Mouse (Mus musculus) C3H10T1/2 (cell line): ENCODE data around the gene Capn10. TPM values are rescaled to one million over a fixed set of nuclear protein-coding genes. Genes with fewer than 3 reads are reported as not detected.

Source experiments
- polyA plus RNA-seq, 2 experiments: library from polyadenylated mRNA; unstranded; fragments of >200 nt; fragmentation: generic; extraction: Trizol; gene quantifications; one replicate each; pipeline ENCODE4 v1.2.1; 2012; ENCODE audit warnings: missing spikeins in 2 of 2

Gene Capn10
- polyA plus RNA-seq, result 10 to 100 TPM in 1 of 2 experiments, 1 to 10 TPM in 1; 9.1 to 17.8 TPM

DNA sequence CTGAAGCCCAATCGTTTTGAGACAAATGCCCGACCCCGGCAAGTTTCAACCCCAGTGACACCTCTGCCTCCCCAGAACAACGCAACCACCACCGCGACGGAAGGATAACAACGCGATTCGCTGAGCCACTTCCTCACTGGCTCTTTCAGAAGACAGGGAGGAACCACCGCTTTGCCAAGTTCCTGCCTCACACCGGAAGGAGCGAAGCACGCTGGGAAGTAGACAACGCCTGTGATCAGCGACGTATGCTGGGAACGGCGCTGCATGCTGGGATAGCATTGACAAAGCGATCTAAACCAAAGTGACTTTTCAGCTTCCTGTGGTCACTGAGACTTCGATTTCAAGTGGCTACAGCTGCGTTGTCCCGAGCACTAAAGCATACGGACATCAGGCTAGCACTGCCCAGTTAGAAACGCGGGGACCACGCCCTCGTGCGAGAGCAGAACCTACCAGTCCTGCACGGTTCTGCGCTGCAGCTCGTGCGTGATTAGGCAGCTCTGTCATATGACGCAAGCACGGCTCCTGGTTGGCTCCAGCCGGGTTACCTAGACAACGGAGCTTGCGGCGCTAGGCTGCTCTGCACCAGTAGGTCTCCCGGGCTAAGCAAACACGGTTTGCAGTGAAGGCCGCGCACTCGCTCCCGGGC, at the start of gene Capn10:
Capn10 (plus strand) TSS at position 195 of the 646 bp plus-strand sequence.

DNA sequence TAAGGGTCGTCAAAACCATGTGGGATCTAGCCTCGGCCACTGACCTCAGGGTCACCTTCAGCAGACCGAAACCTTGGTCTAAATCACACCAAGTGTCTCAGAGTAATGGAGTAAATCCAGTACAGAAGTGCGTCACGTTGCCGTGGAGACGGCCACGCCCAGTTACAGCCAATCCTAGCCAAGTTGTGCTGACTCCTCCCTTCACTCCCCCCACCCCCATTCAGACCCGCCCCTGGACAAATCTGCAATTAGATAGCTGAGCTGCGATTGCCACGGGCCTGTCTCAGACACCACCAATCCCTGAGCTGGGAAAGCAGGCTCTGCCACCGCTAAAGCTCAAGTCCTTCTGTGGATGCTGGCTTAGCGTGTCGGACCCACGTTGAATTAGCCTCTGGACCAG, 31.4 kb upstream of the Capn10 start, which contains the start of gene Ankmy1:
Ankmy1 (minus strand) TSS at position 121 of the 400 bp plus-strand sequence.

DNA sequence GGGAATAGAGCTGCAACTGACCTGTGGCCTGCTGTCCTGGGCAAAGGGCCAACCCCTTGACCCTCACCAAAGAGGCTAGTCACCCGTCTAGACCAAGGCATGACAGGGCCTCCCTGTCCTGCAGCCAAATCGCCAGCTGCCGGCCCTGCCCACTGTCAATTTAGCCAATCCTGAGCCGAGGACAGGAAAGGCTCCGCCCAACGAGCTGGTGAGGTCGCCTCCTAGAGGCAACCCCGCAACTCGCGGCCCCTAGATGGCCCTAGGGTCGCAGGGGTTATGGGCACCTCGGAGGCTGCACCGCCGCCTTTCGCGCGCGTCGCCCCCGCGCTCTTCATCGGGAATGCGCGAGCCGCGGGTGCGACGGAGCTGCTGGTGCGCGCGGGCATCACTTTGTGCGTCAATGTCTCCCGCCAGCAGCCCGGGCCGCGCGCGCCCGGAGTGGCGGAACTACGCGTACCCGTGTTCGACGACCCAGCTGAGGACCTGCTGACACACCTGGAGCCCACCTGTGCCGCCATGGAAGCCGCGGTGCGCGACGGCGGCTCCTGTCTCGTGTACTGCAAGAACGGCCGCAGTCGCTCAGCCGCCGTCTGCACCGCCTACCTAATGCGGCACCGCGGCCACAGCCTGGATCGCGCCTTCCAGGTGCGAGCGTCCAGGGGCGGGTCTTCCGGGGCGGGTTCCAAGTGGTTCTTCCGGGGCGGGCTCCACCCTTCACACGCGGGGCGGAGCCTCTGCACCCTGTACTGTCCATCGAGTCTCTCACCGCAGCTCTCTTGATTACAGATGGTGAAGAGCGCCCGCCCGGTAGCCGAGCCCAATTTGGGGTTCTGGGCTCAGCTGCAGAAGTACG, 27.2 kb upstream of the Capn10 start, which contains the start of gene Dusp28:
Dusp28 (plus strand) TSS at position 203 of the 853 bp plus-strand sequence.

DNA sequence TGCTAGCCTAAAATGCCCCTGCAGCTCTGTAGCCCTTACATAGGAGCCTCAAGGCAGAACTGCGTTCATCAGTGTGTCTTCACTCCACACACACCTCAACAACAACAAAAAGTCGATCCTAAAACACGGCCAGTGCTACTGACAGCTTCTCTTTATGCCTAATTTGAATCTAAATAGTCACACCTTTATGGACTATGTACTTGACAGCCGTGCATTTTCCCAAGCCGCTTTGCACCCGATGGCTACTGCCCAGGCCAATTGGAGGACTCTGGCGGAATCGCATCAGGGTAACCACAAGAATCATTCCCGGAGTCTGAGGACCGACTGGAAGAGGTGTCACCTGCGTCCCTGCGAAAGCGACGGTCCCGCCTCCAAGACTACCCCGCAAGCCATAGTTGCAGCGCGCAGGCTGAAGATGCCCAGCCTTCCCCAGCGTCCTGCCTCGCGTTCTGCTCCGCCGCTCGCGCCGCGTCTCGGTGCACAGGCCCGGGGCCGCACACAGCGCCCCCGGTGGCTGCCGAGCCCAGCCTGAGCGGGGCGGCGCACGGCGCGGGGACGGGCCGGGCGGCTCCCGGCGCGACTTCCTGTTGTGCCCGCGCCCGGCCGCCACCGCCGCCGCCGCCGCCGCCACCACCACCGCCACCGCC, 23.8 kb upstream of the Capn10 start, which contains the start of gene Rnpepl1:
Rnpepl1 (plus strand) TSS at position 545 of the 647 bp plus-strand sequence.

DNA sequence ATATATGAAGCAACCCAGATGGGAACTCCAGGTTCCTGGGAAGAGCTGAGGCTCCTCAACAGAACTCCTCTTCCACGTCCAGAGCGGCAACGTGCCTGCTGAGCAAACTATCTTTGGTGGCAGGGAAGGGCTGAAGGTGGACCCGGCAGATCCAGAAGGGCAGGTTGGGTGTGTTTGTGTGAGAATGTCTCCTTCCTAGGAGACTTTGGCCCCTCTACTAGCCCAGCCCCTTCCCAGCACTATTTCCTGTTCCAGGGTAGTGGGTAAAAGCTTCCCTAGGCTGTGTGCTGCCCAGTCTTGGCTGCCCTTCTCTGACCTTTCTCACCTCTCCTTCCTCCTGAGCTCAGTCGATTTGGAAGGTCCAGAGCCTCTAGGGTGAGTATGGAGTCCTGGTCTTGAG, 16.4 kb downstream of the Capn10 start, which contains the start of gene Gpr35:
Gpr35 (plus strand) TSS at position 259 of the 400 bp plus-strand sequence.

Other genes with a start within 250 kb of the Capn10 start
- 10 to 100 TPM; 36.4 to 71.5 TPM for gene Gpc1, start 102.7 kb upstream of the Capn10 start, polyA plus RNA-seq
- under 1 TPM; 0.05 to 0.12 TPM for gene Ankmy1, start 31.5 kb upstream of the Capn10 start, polyA plus RNA-seq
- gene Dusp28, start 27.4 kb upstream of the Capn10 start, polyA plus RNA-seq, result 1 to 10 TPM in 1 of 2 experiments, under 1 TPM in 1; 0.13 to 1.0 TPM
- 10 to 100 TPM; 21.6 to 35.0 TPM for gene Rnpepl1, start 23.6 kb upstream of the Capn10 start, polyA plus RNA-seq
- gene Gpr35, start 16.5 kb downstream of the Capn10 start, polyA plus RNA-seq, result under 1 TPM in 1 of 2 experiments, not detected in 1; 0.26 TPM
- not detected for gene Aqp12, start 72.0 kb downstream of the Capn10 start, polyA plus RNA-seq
- under 1 TPM in 1 of 2 experiments, not detected in 1; 0.01 TPM for gene Kif1a, start 167.6 kb downstream of the Capn10 start, polyA plus RNA-seq
- under 1 TPM in 1 of 2 experiments, not detected in 1; 0.19 TPM for gene Agxt, start 200.9 kb downstream of the Capn10 start, polyA plus RNA-seq
- gene 2310007B03Rik, start 226.6 kb downstream of the Capn10 start, polyA plus RNA-seq, result under 1 TPM in 1 of 2 experiments, not detected in 1; 0.18 TPM
- gene Crocc2, start 234.3 kb downstream of the Capn10 start, polyA plus RNA-seq, result 1 to 10 TPM in 1 of 2 experiments, under 1 TPM in 1; 0.01 to 8.1 TPM